Mouse (Mus musculus) right cerebral cortex, adult 2 months (tissue): ENCODE data around the gene Garem2.

Experiments used
- DNase-seq, 2 experiments: peaks; one replicate each; pipeline ENCODE4 v3.0.0; 2021 to 2022; ENCODE audit warnings: low spot score in 2 of 2

Garem2 gene

GRCm38 (mm10) chr5:30153222-30153621 is 48.3 kb downstream of the Garem2 start:
- no peak for DNase-seq

- no peak for DNase-seq
These were observed 49.1 kb downstream of the Garem2 start for GRCm38 (mm10) chr5:30154013-30154412.

GRCm38 (mm10) chr5:30154474-30155394 is 49.8 kb downstream of the Garem2 start, which contains the start of the genes Hadha and Hadhb:
Gene Hadha (minus strand): TSS chr5:30155162.
Gene Hadhb (plus strand): TSS chr5:30155248.
- DNase-seq, result peak; percentile 94 to 96

- peak in 1 of 2 experiments; percentile 55 for DNase-seq
These were observed 50.4 kb downstream of the Garem2 start for GRCm38 (mm10) chr5:30155395-30155792.

GRCm38 (mm10) chr5:30155821-30156629 is 51.1 kb downstream of the Garem2 start:
- DNase-seq, result no peak

- DNase-seq, result peak in 1 of 2 experiments; percentile 22
These were observed 54.6 kb downstream of the Garem2 start for GRCm38 (mm10) chr5:30159601-30160000.

- no peak for DNase-seq
These were observed 56.9 kb downstream of the Garem2 start for GRCm38 (mm10) chr5:30161836-30162235.

GRCm38 (mm10) chr5:30162339-30162738 is 57.4 kb downstream of the Garem2 start:
- DNase-seq, result no peak

GRCm38 (mm10) chr5:30165234-30165946 is 60.4 kb downstream of the Garem2 start:
- no peak for DNase-seq
